Mouse (Mus musculus) stomach, embryonic 15.5 days (tissue): ENCODE measurements at regions not wholly inside any gene's neighbourhood (a gene's known extent, or its start where the extent isn't known, plus 50 kb on each side); places are given as distances from the start of the nearest gene placed in this dataset.

Source experiments
- ATAC-seq: fragments of 200-750 bp; cut with Nextera tagmentation; 2 replicates; pipeline ENCODE4 v1.8.0; 2017; ENCODE audit warnings: low read depth, moderate number of reproducible peaks, moderate TSS enrichment; ENCODE audit not compliant: insufficient read depth, low FRiP score
- H3K27ac ChIP-seq: fragments of 300-500 bp; sonication (generic); 2 replicates; pipeline ENCODE4 v1.5.1; 2015; ENCODE audit warnings: mild to moderate bottlenecking, inconsistent platforms
- H3K27me3 ChIP-seq: fragments of 300-500 bp; sonication (generic); replicated peaks from 2 replicates; pipeline ENCODE4 v1.6.1; 2015; ENCODE audit warnings: inconsistent platforms
- H3K36me3 ChIP-seq: fragments of 300-500 bp; sonication (generic); 2 replicates; pipeline ENCODE4 v1.6.1; 2015; ENCODE audit warnings: inconsistent platforms
- H3K4me1 ChIP-seq: fragments of 300-500 bp; sonication (generic); 2 replicates; pipeline ENCODE4 v1.6.1; 2015; ENCODE audit warnings: inconsistent platforms
- H3K4me2 ChIP-seq: fragments of 300-500 bp; sonication (generic); 2 replicates; pipeline ENCODE4 v1.6.1; 2015; ENCODE audit warnings: mild to moderate bottlenecking, inconsistent platforms
- H3K4me3 ChIP-seq: fragments of 300-500 bp; sonication (generic); replicated peaks from 2 replicates; pipeline ENCODE4 v1.5.1; 2015; ENCODE audit warnings: inconsistent platforms
- H3K9ac ChIP-seq: fragments of 300-500 bp; sonication (generic); 2 replicates; pipeline ENCODE4 v1.6.1; 2015; ENCODE audit warnings: inconsistent platforms
- H3K9me3 ChIP-seq: fragments of 300-500 bp; sonication (generic); 2 replicates; pipeline ENCODE4 v1.6.1; 2016; ENCODE audit warnings: inconsistent platforms
- WGBS: fragments of 180-500 bp; shearing (Covaris S2); methylation state at CpG from one replicate; pipeline ENCODE4 v1.1.7; 2015; 5-methylcytosine and 5-hydroxymethylcytosine counted together

DNA sequence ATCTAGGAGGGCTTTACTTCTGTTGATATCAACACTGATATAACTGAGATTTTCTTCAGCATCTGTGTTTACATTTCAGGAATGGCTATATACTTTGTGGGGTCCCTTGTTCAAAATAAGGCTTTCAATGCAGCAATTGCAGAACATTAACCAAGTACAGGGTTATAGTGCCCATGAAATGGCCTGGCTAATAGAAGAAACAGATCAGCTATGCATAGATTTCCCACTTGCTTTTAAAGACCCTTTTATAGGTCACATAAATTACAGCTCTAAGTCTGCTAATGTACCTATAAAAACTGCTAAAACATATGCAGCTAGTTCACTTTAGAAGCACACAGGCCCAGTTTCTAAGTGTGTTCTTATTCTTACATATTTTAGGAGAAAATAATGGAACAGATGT is 472.1 kb downstream of the Nup35 start:
- H3K9me3 ChIP-seq = no peaks in the 10 kb centered on the region
- H3K4me1 ChIP-seq = no peaks in the 10 kb centered on the region
- no peak for ATAC-seq
- no peaks in the 10 kb centered on the region for H3K36me3 ChIP-seq
- no peak overlapping the region for H3K4me3 ChIP-seq
- H3K9ac ChIP-seq = no peak overlapping the region
- H3K27me3 ChIP-seq = no peaks in the 10 kb centered on the region
- no peak overlapping the region for H3K27ac ChIP-seq
- no peak overlapping the region for H3K4me2 ChIP-seq

DNA sequence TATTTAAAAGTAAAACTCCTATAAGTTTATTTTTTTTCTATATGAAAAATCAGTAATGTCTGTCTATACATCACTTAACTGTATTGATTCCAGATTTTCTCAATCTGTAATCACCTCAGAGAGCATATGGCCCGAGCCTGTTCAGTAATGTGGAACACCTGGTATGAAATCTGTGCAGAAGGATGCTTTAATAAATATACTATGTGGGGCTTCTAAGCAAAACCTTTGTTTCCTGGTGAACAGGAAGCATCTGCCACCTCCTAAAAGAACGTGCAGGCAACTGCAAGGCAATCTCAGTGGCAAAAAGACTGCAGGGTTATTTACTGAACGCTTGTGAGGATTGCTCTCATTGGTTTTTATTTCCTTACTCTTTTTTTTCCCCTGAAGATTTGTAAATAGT is 488.8 kb downstream of the Nup35 start:
- Histone ChIP-seq H3K4me2 (no peak overlapping the region), H3K27me3 (no peaks in the 10 kb centered on the region), H3K9ac (no peak overlapping the region), H3K4me3 (no peak overlapping the region), H3K4me1 (no peaks in the 10 kb centered on the region), H3K9me3 (no peaks in the 10 kb centered on the region), H3K27ac (no peak overlapping the region), H3K36me3 (no peaks in the 10 kb centered on the region)
- no peak for ATAC-seq
- 40% methylated on average over 3 of the region's 3 CpGs for WGBS

DNA sequence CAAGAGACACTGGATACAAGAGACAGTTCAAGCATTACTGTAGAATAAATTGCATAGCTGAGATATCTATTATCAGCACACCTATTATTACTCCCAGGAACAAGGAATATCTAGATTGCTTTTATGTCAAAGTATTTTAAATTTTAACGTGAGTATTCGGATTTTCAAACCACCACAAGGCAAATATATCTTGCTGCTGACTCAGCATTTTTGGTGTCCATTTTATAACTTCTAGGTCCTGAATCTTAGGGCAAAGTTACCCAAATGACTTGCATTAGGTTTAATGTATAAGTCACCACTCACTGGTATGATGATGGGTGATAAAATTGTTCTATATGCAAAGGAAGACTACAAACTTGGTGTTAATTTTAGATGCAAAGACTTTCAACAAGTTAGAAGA is 501.7 kb downstream of the Nup35 start:
- Histone ChIP-seq H3K36me3 (no peaks in the 10 kb centered on the region), H3K9ac (no peak overlapping the region), H3K27ac (no peak overlapping the region), H3K4me2 (no peak overlapping the region), H3K4me1 (no peaks in the 10 kb centered on the region), H3K9me3 (no peaks in the 10 kb centered on the region), H3K4me3 (no peak overlapping the region), H3K27me3 (no peaks in the 10 kb centered on the region)
- 86% methylated on average over 2 of the region's 2 CpGs for WGBS
- ATAC-seq = no peak

DNA sequence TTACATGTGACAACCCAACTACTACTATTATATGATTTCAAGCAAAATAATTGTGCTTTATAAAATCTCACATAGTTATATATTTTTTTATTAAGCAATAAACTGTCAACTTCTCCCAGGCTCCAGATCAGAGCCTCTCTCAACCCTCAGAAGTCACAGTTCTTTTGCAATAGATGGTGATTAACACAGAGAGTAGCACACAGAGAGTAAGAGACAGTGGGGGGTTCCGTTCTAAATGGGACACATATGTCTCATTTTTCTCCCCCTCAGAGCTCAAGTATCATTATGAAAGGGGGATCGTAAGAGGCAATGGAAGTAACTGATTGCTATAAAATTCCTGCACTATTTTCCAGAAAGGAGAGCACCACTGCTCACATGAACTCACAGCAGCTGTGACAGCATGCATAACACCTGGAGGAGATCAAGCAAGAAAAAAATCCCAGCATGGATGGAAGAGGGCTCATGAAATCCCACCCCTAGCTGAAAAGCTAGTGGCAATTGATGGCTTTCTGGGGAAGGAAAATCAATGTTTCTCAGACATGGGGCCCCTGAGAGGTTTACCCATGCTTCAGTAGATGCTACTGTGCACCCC is 503.5 kb downstream of the Nup35 start:
- Histone ChIP-seq H3K27me3 (no peaks in the 10 kb centered on the region), H3K4me3 (no peak overlapping the region), H3K4me1 (no peaks in the 10 kb centered on the region), H3K36me3 (no peaks in the 10 kb centered on the region), H3K9ac (no peak overlapping the region), H3K27ac (no peak overlapping the region), H3K9me3 (no peaks in the 10 kb centered on the region), H3K4me2 (no peak overlapping the region)
- no peak for ATAC-seq
- WGBS = 61% methylated on average over 2 of the region's 2 CpGs

DNA sequence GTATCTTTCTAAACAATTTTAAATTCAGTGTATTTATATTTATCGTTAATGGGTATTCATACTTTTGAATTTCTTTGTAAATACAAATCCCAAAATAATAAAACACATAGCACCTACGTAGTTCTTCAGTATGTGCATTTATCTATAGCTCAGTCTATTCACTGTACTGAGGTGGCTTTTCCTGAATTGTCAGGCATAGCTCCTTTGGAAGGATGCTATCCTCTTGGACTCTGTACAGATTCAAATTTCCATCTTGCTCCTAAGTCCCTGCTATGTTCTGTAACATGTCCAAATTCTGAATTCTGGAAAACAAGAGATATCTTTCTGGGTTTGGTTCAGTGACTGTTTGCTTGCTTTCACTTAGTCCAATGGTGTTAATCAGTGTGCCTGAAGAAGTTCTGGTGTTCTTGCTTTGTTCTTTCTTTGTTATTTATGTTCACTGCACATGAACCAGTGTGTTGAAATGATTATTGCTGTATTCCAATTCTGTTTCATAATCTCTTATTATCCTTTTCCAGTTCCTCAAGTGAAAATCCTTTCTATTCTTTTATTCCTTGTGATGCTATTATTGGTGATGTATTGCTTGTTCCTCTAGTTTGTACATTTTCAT is 519.5 kb downstream of the Nup35 start:
- H3K9me3 ChIP-seq = no peaks in the 10 kb centered on the region
- ATAC-seq = no peak
- H3K27me3 ChIP-seq = no peaks in the 10 kb centered on the region
- no peak overlapping the region for H3K4me3 ChIP-seq
- no peak overlapping the region for H3K4me2 ChIP-seq
- no peaks in the 10 kb centered on the region for H3K4me1 ChIP-seq
- H3K27ac ChIP-seq = no peak overlapping the region
- 82% methylated on average over 2 of the region's 2 CpGs for WGBS
- H3K36me3 ChIP-seq = no peaks in the 10 kb centered on the region
- no peak overlapping the region for H3K9ac ChIP-seq

DNA sequence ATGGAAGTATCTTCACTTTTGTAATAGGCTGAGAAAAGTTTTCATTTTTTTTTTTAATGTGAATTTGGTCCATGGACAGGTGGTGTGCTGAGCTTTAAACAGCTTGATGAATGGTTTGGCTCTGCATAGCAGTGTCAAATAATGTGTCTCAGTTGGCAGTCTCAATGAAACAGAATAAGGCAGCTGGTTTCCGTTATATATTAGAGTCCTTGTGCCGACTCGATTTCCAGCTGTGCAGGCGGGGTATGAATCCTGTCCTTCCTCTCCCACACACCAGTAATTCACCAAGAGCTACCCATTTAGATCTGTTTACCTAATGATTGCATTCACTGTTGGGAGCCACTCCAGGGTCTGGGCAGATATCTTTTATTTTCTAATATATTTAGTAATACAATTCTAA is 526.6 kb downstream of the Nup35 start:
- Histone ChIP-seq H3K27me3 (no peaks in the 10 kb centered on the region), H3K4me1 (no peaks in the 10 kb centered on the region), H3K4me2 (no peak overlapping the region), H3K4me3 (no peak overlapping the region), H3K36me3 (no peaks in the 10 kb centered on the region), H3K27ac (no peak overlapping the region), H3K9me3 (no peaks in the 10 kb centered on the region), H3K9ac (no peak overlapping the region)
- 33% methylated on average over 4 of the region's 4 CpGs for WGBS
- ATAC-seq = peak; percentile 79; the same call in 1 of the 2 replicates

DNA sequence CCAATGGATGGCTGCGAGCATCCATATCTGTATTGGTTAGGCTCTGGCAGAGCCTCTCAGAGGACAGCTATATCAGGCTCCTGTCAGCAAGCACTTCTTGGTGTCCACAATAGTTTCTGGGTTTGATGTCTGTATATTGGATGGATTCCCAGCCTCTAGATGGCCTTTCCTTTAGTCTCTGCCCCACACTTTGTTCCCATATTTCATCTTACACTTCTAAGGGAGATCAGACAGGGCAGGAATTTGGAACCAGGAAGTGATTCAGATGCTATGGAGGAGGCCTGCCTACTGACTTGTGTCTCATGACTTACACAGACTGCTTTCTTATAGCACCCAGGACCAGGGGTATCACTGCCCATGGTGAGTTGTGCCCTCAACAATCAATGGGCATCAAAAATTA is 529.4 kb downstream of the Nup35 start:
- H3K4me3 ChIP-seq = no peak overlapping the region
- H3K27me3 ChIP-seq = no peaks in the 10 kb centered on the region
- no peak overlapping the region for H3K9ac ChIP-seq
- no peak for ATAC-seq
- no peaks in the 10 kb centered on the region for H3K36me3 ChIP-seq
- no peaks in the 10 kb centered on the region for H3K4me1 ChIP-seq
- no peaks in the 10 kb centered on the region for H3K9me3 ChIP-seq
- no peak overlapping the region for H3K4me2 ChIP-seq
- H3K27ac ChIP-seq = no peak overlapping the region
- 100% methylated on average over 1 of the region's 1 CpGs for WGBS

DNA sequence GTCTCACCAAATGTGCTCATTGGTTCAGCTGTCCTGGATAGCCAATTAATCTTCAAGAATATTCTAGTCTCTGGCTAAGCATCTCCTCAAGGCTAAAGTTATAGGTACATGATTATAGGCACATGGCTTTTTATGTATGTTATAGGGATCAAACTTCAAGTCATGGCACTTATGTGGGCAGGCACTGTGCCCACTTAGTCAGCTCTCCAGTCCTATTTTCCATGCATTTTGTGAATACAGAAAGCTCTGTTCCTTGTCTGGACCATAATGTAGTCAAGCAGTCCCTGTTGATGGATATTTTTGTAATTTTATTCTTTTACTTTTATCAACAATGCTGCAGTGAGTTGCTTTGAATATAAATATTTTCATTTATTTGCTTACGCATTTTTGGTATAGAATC is 531.1 kb downstream of the Nup35 start:
- Histone ChIP-seq H3K4me2 (no peak overlapping the region), H3K27me3 (no peaks in the 10 kb centered on the region), H3K36me3 (no peaks in the 10 kb centered on the region), H3K9ac (no peak overlapping the region), H3K9me3 (no peaks in the 10 kb centered on the region), H3K27ac (no peak overlapping the region), H3K4me3 (no peak overlapping the region), H3K4me1 (no peaks in the 10 kb centered on the region)
- ATAC-seq = no peak
- WGBS = 82% methylated on average over 1 of the region's 1 CpGs

DNA sequence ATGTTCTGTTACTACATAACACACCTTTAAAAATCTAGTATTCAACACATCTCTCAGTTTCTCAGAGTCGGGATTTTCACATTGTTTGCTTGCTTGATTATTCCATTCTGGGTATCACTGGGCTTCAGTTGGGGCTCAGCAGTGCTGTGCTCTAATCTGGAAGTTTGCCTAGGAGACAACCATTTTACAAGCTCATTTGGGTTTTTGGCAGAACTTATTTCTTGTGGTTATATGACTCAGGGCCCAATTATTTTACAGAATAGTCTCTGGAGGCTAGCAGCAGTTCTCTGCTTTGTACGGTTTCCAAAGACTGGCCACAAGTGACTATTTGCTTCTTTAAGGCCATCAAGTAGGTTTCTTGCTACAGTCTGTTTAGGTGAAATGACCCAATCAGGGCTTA is 565.4 kb downstream of the Nup35 start:
- Histone ChIP-seq H3K4me3 (no peak overlapping the region), H3K36me3 (no peaks in the 10 kb centered on the region), H3K9ac (no peak overlapping the region), H3K27ac (no peak overlapping the region), H3K4me1 (no peaks in the 10 kb centered on the region), H3K9me3 (no peaks in the 10 kb centered on the region), H3K4me2 (no peak overlapping the region), H3K27me3 (no peaks in the 10 kb centered on the region)
- ATAC-seq = no peak
- WGBS = 83% methylated on average over 2 of the region's 2 CpGs

DNA sequence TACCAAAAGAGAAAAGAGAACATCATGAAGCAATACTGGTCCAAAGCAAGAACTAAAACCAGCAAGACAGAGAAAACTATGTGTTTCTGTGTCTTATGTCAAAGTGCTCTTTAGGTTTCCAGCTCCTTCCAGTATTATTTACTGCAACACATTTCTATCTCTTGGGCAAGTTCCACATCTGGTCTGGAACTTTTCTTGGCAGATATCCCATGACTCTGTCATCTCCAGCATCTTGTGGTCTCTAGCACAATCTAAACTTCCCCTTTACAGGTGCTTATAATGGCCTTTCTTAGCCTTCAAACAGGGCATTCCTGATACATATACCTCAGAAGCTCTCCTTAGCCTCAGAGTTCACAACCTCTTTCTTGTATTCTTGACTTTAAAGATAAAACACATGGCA is 568.9 kb downstream of the Nup35 start:
- ATAC-seq = no peak
- Histone ChIP-seq H3K9ac (no peak overlapping the region), H3K27ac (no peak overlapping the region), H3K36me3 (no peaks in the 10 kb centered on the region), H3K4me2 (no peak overlapping the region), H3K4me3 (no peak overlapping the region), H3K4me1 (no peaks in the 10 kb centered on the region), H3K27me3 (no peaks in the 10 kb centered on the region), H3K9me3 (no peaks in the 10 kb centered on the region)

DNA sequence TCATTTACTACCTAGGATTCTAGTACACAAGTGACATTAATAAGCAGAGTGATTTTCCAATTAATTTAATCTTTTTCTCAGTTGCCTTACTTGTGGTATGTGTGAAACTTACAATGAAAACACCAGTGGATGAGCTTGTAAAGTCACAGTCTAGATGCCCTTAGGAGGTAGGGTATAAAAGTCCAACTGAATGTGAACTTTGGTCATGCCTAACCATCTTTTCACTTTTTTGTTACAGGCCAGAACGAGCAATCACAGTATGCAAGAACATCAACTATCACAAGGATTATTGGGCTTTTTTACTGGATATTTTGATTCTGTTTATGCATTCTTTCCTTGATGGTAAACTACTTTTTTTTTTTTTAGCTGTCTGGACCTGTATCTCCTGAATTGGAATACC is 573.8 kb downstream of the Nup35 start:
- Histone ChIP-seq H3K4me1 (no peaks in the 10 kb centered on the region), H3K27ac (no peak overlapping the region), H3K4me2 (no peak overlapping the region), H3K9ac (no peak overlapping the region), H3K36me3 (no peaks in the 10 kb centered on the region), H3K9me3 (no peaks in the 10 kb centered on the region), H3K4me3 (no peak overlapping the region), H3K27me3 (no peaks in the 10 kb centered on the region)
- 77% methylated on average over 1 of the region's 1 CpGs for WGBS
- ATAC-seq = no peak

DNA sequence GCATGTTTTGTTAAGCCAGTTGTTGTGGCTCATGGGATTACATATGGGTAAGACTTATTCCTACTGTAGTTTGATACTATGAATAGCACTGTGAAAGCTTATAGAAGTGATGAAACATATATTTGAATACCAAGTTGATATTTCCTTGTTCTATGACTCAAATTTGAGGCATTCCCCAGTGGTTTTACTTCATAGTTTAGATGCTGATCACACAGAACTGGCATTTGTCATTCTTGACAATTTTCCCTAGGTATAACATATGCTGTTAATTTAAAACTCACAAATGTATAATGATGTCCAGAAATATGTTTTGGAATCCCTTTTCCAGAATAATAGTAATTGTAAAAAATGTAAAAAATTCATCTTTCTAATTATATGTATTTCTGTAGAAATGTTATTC is 583.5 kb downstream of the Nup35 start:
- no peaks in the 10 kb centered on the region for H3K36me3 ChIP-seq
- H3K4me1 ChIP-seq = no peaks in the 10 kb centered on the region
- H3K4me2 ChIP-seq = no peak overlapping the region
- no peaks in the 10 kb centered on the region for H3K9me3 ChIP-seq
- H3K9ac ChIP-seq = no peak overlapping the region
- H3K27me3 ChIP-seq = no peaks in the 10 kb centered on the region
- no peak overlapping the region for H3K4me3 ChIP-seq
- no peak overlapping the region for H3K27ac ChIP-seq
- ATAC-seq = no peak
